ENCODE assay signal across 18 mouse cellular contexts in genomic region chr6:77724952-77725299, GRCm38 (mm10).
DNase-seq lines count a peak whose midpoint lies in the region; ATAC-seq and TF ChIP-seq lines count a peak whose summit lies in the region.
"Had no signal": no experiment of that assay in that cellular context is flagged by ENCODE, and none has a peak within 500 bp of the region (broad histone marks: within the 10 kb centered on the region; RNA-seq: fewer than 3 reads in every experiment).

No protein-coding gene starts in this region.

- H3K4me2 ChIP-seq in forebrain, embryonic 15.5 days (replicated peaks): 0 out of 2 replicates have a peak overlapping the region, but pooled peaks have one; percentile 0
- no peak overlapping the region for H3K4me2 ChIP-seq in forebrain, embryonic 16.5 days (ENCODE audit: low read length)
- H3K4me2 ChIP-seq: embryonic facial prominence, embryonic 15.5 days; heart, embryonic 12.5 days; hindbrain, embryonic 15.5 days had no signal

- no peak for DNase-seq in forebrain, embryonic 10.5 days (ENCODE audit: extremely low spot score, low spot score)
- no peak for DNase-seq in layer of hippocampus, adult 2 months (ENCODE audit: low spot score in 2 of 2)
- DNase-seq in layer of hippocampus, adult 8-10 months (ENCODE audit: low spot score in 2 of 2): no peak
- DNase-seq in brain, adult 2 months (ENCODE audit: low read depth, low spot score): peak; percentile 35
- no peak for DNase-seq in ovary, postnatal 10 days (ENCODE audit: low spot score)
- DNase-seq in gastrocnemius, postnatal 14 days: no peak
- DNase-seq: adrenal gland, adult 8-10 months; adrenal gland, postnatal 36 days; cerebellum, postnatal 36 days; gastrocnemius, postnatal 25 days had no signal

- WGBS in forebrain, embryonic 15.5 days: 43% methylated on average over 2 of the region's 2 CpGs
- 95% methylated on average over 2 of the region's 2 CpGs for WGBS in forebrain, embryonic 10.5 days
- WGBS in forebrain, embryonic 16.5 days: 27% methylated on average over 2 of the region's 2 CpGs

- no peaks in the 10 kb centered on the region for H3K9me3 ChIP-seq in forebrain, embryonic 15.5 days
- H3K9me3 ChIP-seq in forebrain, embryonic 10.5 days: no peaks in the 10 kb centered on the region
- no peaks in the 10 kb centered on the region for H3K9me3 ChIP-seq in forebrain, embryonic 16.5 days (ENCODE audit: control insufficient read depth, low read length)
- H3K9me3 ChIP-seq: embryonic facial prominence, embryonic 15.5 days; heart, embryonic 12.5 days; hindbrain, embryonic 10.5 days; hindbrain, embryonic 15.5 days had no signal

- H3K27me3 ChIP-seq in forebrain, embryonic 15.5 days: no peaks in the 10 kb centered on the region
- no peaks in the 10 kb centered on the region for H3K27me3 ChIP-seq in forebrain, embryonic 10.5 days (ENCODE audit: poor library complexity, severe bottlenecking)
- H3K27me3 ChIP-seq in forebrain, embryonic 16.5 days (replicated peaks; ENCODE audit: control insufficient read depth, insufficient read depth, low read length): no peaks in the 10 kb centered on the region
- H3K27me3 ChIP-seq: embryonic facial prominence, embryonic 15.5 days; heart, embryonic 12.5 days; hindbrain, embryonic 15.5 days had no signal

- no peak overlapping the region for H3K4me3 ChIP-seq in forebrain, embryonic 15.5 days
- H3K4me3 ChIP-seq in forebrain, embryonic 10.5 days: no peak overlapping the region
- H3K4me3 ChIP-seq in layer of hippocampus, adult 2 months: no peak overlapping the region
- no peak overlapping the region for H3K4me3 ChIP-seq in forebrain, embryonic 16.5 days (replicated peaks; ENCODE audit: low read length)
- H3K4me3 ChIP-seq: embryonic facial prominence, embryonic 15.5 days; heart, embryonic 12.5 days; hindbrain, embryonic 10.5 days; hindbrain, embryonic 15.5 days had no signal

- intact Hi-C loops in gastrocnemius, postnatal 14 days (cut with DNase I; ENCODE audit: low total_unique reads): no loop called here

- no peak for TF ChIP-seq CTCF in layer of hippocampus, adult 2 months (conservative IDR thresholded peaks at IDR 0.05)

- ATAC-seq in forebrain, embryonic 15.5 days (replicated peaks): peak; percentile 74
- ATAC-seq in forebrain, embryonic 16.5 days: peak; percentile 69
- ATAC-seq: inflammation-experienced regulatory T-cells, adult 6 months; intestine, postnatal 0 days had no signal

- H3K4me1 ChIP-seq in forebrain, embryonic 15.5 days: peaks cover 22% of the 10 kb centered on the region
- H3K4me1 ChIP-seq in forebrain, embryonic 10.5 days: no peaks in the 10 kb centered on the region
- peaks cover 12% of the 10 kb centered on the region for H3K4me1 ChIP-seq in forebrain, embryonic 16.5 days (replicated peaks; ENCODE audit: control insufficient read depth, insufficient read depth, low read length)
- H3K4me1 ChIP-seq: heart, embryonic 12.5 days; hindbrain, embryonic 10.5 days had no signal

- no peaks in the 10 kb centered on the region for H3K36me3 ChIP-seq in forebrain, embryonic 15.5 days
- H3K36me3 ChIP-seq in forebrain, embryonic 10.5 days (replicated peaks): no peaks in the 10 kb centered on the region
- H3K36me3 ChIP-seq in forebrain, embryonic 16.5 days (ENCODE audit: control insufficient read depth, insufficient read depth): no peaks in the 10 kb centered on the region
- H3K36me3 ChIP-seq: embryonic facial prominence, embryonic 15.5 days; heart, embryonic 12.5 days; hindbrain, embryonic 10.5 days; hindbrain, embryonic 15.5 days had no signal

- no peak overlapping the region for H3K9ac ChIP-seq in forebrain, embryonic 15.5 days (replicated peaks)
- no peak overlapping the region for H3K9ac ChIP-seq in forebrain, embryonic 16.5 days (replicated peaks; ENCODE audit: low read depth, low read length)
- H3K9ac ChIP-seq: embryonic facial prominence, embryonic 15.5 days; heart, embryonic 12.5 days; hindbrain, embryonic 15.5 days had no signal

- H3K27ac ChIP-seq in forebrain, embryonic 15.5 days (replicated peaks): peak overlapping the region; percentile 87
- H3K27ac ChIP-seq in forebrain, embryonic 10.5 days: no peak overlapping the region
- H3K27ac ChIP-seq in layer of hippocampus, adult 2 months: peak overlapping the region; percentile 83
- H3K27ac ChIP-seq in forebrain, embryonic 16.5 days (ENCODE audit: low read length): no peak overlapping the region; the same call in none of the 2 replicates
- H3K27ac ChIP-seq: embryonic facial prominence, embryonic 15.5 days; hindbrain, embryonic 10.5 days had no signal

Comparison
In these comparisons a context has a peak if more than half of its experiments do, and no peak if none do; other contexts are left out.
1. H3K27ac ChIP-seq: peak in forebrain, embryonic 15.5 days (single experiment) and layer of hippocampus, adult 2 months (single experiment); none in forebrain, embryonic 10.5 days (single experiment) and forebrain, embryonic 16.5 days (single experiment).